In genomic region chr7:30804026-30804715, GRCm38 (mm10) we compare ENCODE assay signal across 27 mouse cellular contexts. TPM values are rescaled to one million over a fixed set of nuclear protein-coding genes. Genes with fewer than 3 reads are reported as not detected.
DNase-seq lines count a peak whose midpoint lies in the region; TF ChIP-seq lines count a peak whose summit lies in the region.
"Had no signal": no experiment of that assay in that cellular context is flagged by ENCODE, and none has a peak within 500 bp of the region (broad histone marks: within the 10 kb centered on the region; RNA-seq: fewer than 3 reads in every experiment).

No protein-coding gene starts in this region.

- TF ChIP-seq CTCF in lung, adult 2 months (IDR thresholded peaks at IDR 0.05; ENCODE audit: insufficient read depth, low read length): no peak

- H3K4me1 ChIP-seq in lung, adult 2 months (ENCODE audit: control insufficient read depth, insufficient read depth, low read length): no peaks in the 10 kb centered on the region
- no peaks in the 10 kb centered on the region for H3K4me1 ChIP-seq in forebrain, embryonic 10.5 days
- H3K4me1 ChIP-seq in embryonic facial prominence, embryonic 10.5 days: no peaks in the 10 kb centered on the region
- H3K4me1 ChIP-seq: forebrain, embryonic 12.5 days; heart, embryonic 15.5 days; limb, embryonic 10.5 days; midbrain, embryonic 12.5 days; neural tube, embryonic 12.5 days had no signal

- no peaks in the 10 kb centered on the region for H3K36me3 ChIP-seq in forebrain, embryonic 10.5 days (replicated peaks)
- no peaks in the 10 kb centered on the region for H3K36me3 ChIP-seq in embryonic facial prominence, embryonic 10.5 days (replicated peaks)
- H3K36me3 ChIP-seq: forebrain, embryonic 12.5 days; heart, embryonic 15.5 days; limb, embryonic 10.5 days; midbrain, embryonic 12.5 days; neural tube, embryonic 12.5 days had no signal

- no peaks in the 10 kb centered on the region for H3K27me3 ChIP-seq in forebrain, embryonic 10.5 days (ENCODE audit: poor library complexity, severe bottlenecking)
- no peaks in the 10 kb centered on the region for H3K27me3 ChIP-seq in embryonic facial prominence, embryonic 10.5 days (replicated peaks; ENCODE audit: low read depth, poor library complexity, severe bottlenecking)
- H3K27me3 ChIP-seq: CH12.LX; forebrain, embryonic 12.5 days; heart, embryonic 15.5 days; midbrain, embryonic 12.5 days; neural tube, embryonic 12.5 days had no signal

- peak; percentile 50 to 69 for DNase-seq in lung, adult 18-20 months
- DNase-seq in lung, postnatal 14 days: no peak
- DNase-seq in lung, adult 2 months: peak; percentile 27
- DNase-seq in lung, postnatal 36 days: peak; percentile 57
- no peak for DNase-seq in MN1 (ENCODE audit: low spot score)
- no peak for DNase-seq in heart, adult 11 months
- DNase-seq in forebrain, embryonic 10.5 days (ENCODE audit: extremely low spot score, low spot score): no peak
- no peak for DNase-seq in embryonic facial prominence, embryonic 10.5 days (ENCODE audit: low spot score)
- DNase-seq: adrenal gland, postnatal 36 days; gastrocnemius, postnatal 10 days; heart, adult 2 months; heart, postnatal 4 days; kidney, adult 9 months; kidney, postnatal 25 days; layer of hippocampus, adult 9-11 months; liver, postnatal 0 days; thymus, adult 2 months had no signal

- TF ChIP-seq POLR2A in lung, adult 2 months (IDR thresholded peaks at IDR 0.05; ENCODE audit: borderline replicate concordance, extremely low read depth, low read depth, low read length): no peak

- no peak overlapping the region for H3K27ac ChIP-seq in forebrain, embryonic 10.5 days
- H3K27ac ChIP-seq in embryonic facial prominence, embryonic 10.5 days (replicated peaks): no peak overlapping the region
- H3K27ac ChIP-seq: forebrain, embryonic 12.5 days; heart, adult 2 months; heart, embryonic 15.5 days; limb, embryonic 10.5 days; midbrain, embryonic 12.5 days; neural tube, embryonic 12.5 days had no signal

- H3K9me3 ChIP-seq in forebrain, embryonic 10.5 days: peaks cover 15% of the 10 kb centered on the region
- H3K9me3 ChIP-seq in embryonic facial prominence, embryonic 10.5 days: peaks cover 13% of the 10 kb centered on the region; the same call in 1 of the 2 replicates
- H3K9me3 ChIP-seq: limb, embryonic 10.5 days had no signal

- H3K4me3 ChIP-seq in lung, adult 2 months (replicated peaks; ENCODE audit: extremely low read depth, low read depth, low read length): no peak overlapping the region
- no peak overlapping the region for H3K4me3 ChIP-seq in forebrain, embryonic 10.5 days
- H3K4me3 ChIP-seq in embryonic facial prominence, embryonic 10.5 days: no peak overlapping the region
- H3K4me3 ChIP-seq: forebrain, embryonic 12.5 days; heart, adult 2 months; heart, embryonic 15.5 days; limb, embryonic 10.5 days; midbrain, embryonic 12.5 days; neural tube, embryonic 12.5 days had no signal

- 55% methylated on average over 9 of the region's 9 CpGs for WGBS in lung, adult 2 months
- whole genome bisulfite sequencing in forebrain, embryonic 10.5 days: 91% methylated on average over 9 of the region's 9 CpGs
- WGBS in embryonic facial prominence, embryonic 10.5 days: 85% methylated on average over 9 of the region's 9 CpGs

RNA-seq across cellular contexts. Expression of gene Krtdap, which starts 16.5 kb away (rescaled TPM):
- 307 TPM in 1 of 2 replicates, not detected in the other for polyA plus RNA-seq in lung, adult 2 months (2012; rRNA removed)
- polyA plus RNA-seq in forebrain, embryonic 10.5 days (2016; fragmentation: Nextera tagmentation; extraction: Ambion mirVana): not detected in 2 replicates
- not detected in 2 replicates for polyA plus RNA-seq in embryonic facial prominence, embryonic 10.5 days (2016; fragmentation: Nextera tagmentation; extraction: Ambion mirVana)
- polyA plus RNA-seq: cerebellum, adult 2 months; forebrain, embryonic 12.5 days; frontal cortex, adult 2 months; heart, adult 2 months; limb, embryonic 10.5 days; liver, adult 2 months; liver, postnatal 0 days; midbrain, embryonic 12.5 days; neural tube, embryonic 12.5 days had no signal

RNA-seq across cellular contexts. Expression of gene Ffar2, which starts 19.4 kb away (rescaled TPM):
- polyA plus RNA-seq in lung, adult 2 months (2012; rRNA removed): 3.0 and 5.2 TPM in 2 replicates
- polyA plus RNA-seq in forebrain, embryonic 10.5 days (2016; fragmentation: Nextera tagmentation; extraction: Ambion mirVana): not detected in 2 replicates
- not detected in 2 replicates for polyA plus RNA-seq in embryonic facial prominence, embryonic 10.5 days (2016; fragmentation: Nextera tagmentation; extraction: Ambion mirVana)
- polyA plus RNA-seq: forebrain, embryonic 12.5 days; limb, embryonic 10.5 days; liver, adult 2 months; midbrain, embryonic 12.5 days had no signal

RNA-seq across cellular contexts. Expression of gene Dmkn, which starts 40.6 kb away (rescaled TPM):
- 43.8 and 486 TPM in 2 replicates for polyA plus RNA-seq in lung, adult 2 months (2012; rRNA removed)
- not detected in 2 replicates for polyA plus RNA-seq in forebrain, embryonic 10.5 days (2016; fragmentation: Nextera tagmentation; extraction: Ambion mirVana)
- not detected in 2 replicates for polyA plus RNA-seq in embryonic facial prominence, embryonic 10.5 days (2016; fragmentation: Nextera tagmentation; extraction: Ambion mirVana)
- polyA plus RNA-seq: forebrain, embryonic 12.5 days; limb, embryonic 10.5 days; liver, adult 2 months had no signal

RNA-seq across cellular contexts. Expression of gene Ffar3, which starts 51.8 kb away (rescaled TPM):
- polyA plus RNA-seq in lung, adult 2 months (2012; rRNA removed): not detected in 2 replicates
- polyA plus RNA-seq in forebrain, embryonic 10.5 days (2016; fragmentation: Nextera tagmentation; extraction: Ambion mirVana): not detected in 2 replicates
- polyA plus RNA-seq in embryonic facial prominence, embryonic 10.5 days (2016; fragmentation: Nextera tagmentation; extraction: Ambion mirVana): not detected in 2 replicates
- polyA plus RNA-seq: cerebellum, adult 2 months; embryonic facial prominence, embryonic 14.5 days; forebrain, embryonic 12.5 days; frontal cortex, adult 2 months; heart, adult 2 months; heart, embryonic 15.5 days; limb, embryonic 10.5 days; liver, adult 2 months; liver, postnatal 0 days; midbrain, embryonic 12.5 days; neural tube, embryonic 12.5 days had no signal

RNA-seq across cellular contexts. Expression of gene Sbsn, which starts 52.9 kb away (rescaled TPM):
- polyA plus RNA-seq in lung, adult 2 months (2012; rRNA removed): 3.8 and 60.4 TPM in 2 replicates
- polyA plus RNA-seq in forebrain, embryonic 10.5 days (2016; fragmentation: Nextera tagmentation; extraction: Ambion mirVana): 0.73 and 1.0 TPM in 2 replicates
- 0.68 and 1.0 TPM in 2 replicates for polyA plus RNA-seq in embryonic facial prominence, embryonic 10.5 days (2016; fragmentation: Nextera tagmentation; extraction: Ambion mirVana)

Comparison
In these comparisons a context has a peak if more than half of its experiments do, and no peak if none do; other contexts are left out.
1. DNase-seq: peak in lung, adult 18-20 months (2 of 2), lung, adult 2 months (single experiment) and lung, postnatal 36 days (single experiment); none in lung, postnatal 14 days (single experiment), MN1 (single experiment), heart, adult 11 months (single experiment), forebrain, embryonic 10.5 days (single experiment) and embryonic facial prominence, embryonic 10.5 days (single experiment).
2. RNA of gene Dmkn, which starts 40.6 kb away (polyA plus RNA-seq): 43.8 to 486 TPM in lung, adult 2 months; not detected in forebrain, embryonic 10.5 days and not detected in embryonic facial prominence, embryonic 10.5 days; every median in the first group is over 10 times any median in the second.